Mouse (Mus musculus) limb, embryonic 12.5 days (tissue): ENCODE measurements around the gene Cchcr1. TPM values are rescaled to one million over a fixed set of nuclear protein-coding genes. Genes with fewer than 3 reads are reported as not detected.

Experiments used
- ATAC-seq: fragments of 200-750 bp; cut with Nextera tagmentation; 2 replicates; pipeline ENCODE4 v1.8.0; 2017; ENCODE audit warnings: low read depth, moderate TSS enrichment; ENCODE audit not compliant: insufficient number of reproducible peaks, insufficient read depth, low FRiP score, low TSS enrichment
- H3K27ac ChIP-seq: fragments of 300-500 bp; sonication (generic); 2 replicates; pipeline ENCODE4 v1.5.1; 2016; ENCODE audit warnings: mild to moderate bottlenecking, moderate library complexity
- H3K27me3 ChIP-seq: fragments of 300-500 bp; sonication (generic); 2 replicates; pipeline ENCODE4 v1.6.1; 2016; ENCODE audit warnings: mild to moderate bottlenecking, moderate library complexity
- H3K36me3 ChIP-seq: fragments of 300-500 bp; sonication (generic); 2 replicates; pipeline ENCODE4 v1.6.1; 2016; ENCODE audit warnings: mild to moderate bottlenecking, moderate library complexity
- H3K4me1 ChIP-seq: fragments of 300-500 bp; sonication (generic); replicated peaks from 2 replicates; pipeline ENCODE4 v1.6.1; 2016
- H3K4me2 ChIP-seq: fragments of 300-500 bp; sonication (generic); 2 replicates; pipeline ENCODE4 v1.6.1; 2016; ENCODE audit warnings: mild to moderate bottlenecking, moderate library complexity
- H3K4me3 ChIP-seq: fragments of 300-500 bp; sonication (generic); replicated peaks from 2 replicates; pipeline ENCODE4 v1.5.1; 2016; ENCODE audit warnings: mild to moderate bottlenecking
- H3K9ac ChIP-seq: fragments of 300-500 bp; sonication (generic); replicated peaks from 2 replicates; pipeline ENCODE4 v1.6.1; 2016; ENCODE audit warnings: mild to moderate bottlenecking, moderate library complexity
- H3K9me3 ChIP-seq: fragments of 300-500 bp; sonication (generic); 2 replicates; pipeline ENCODE4 v1.6.1; 2016; ENCODE audit warnings: mild to moderate bottlenecking, moderate library complexity
- WGBS: fragments of 180-500 bp; shearing (Covaris S2); methylation state at CpG from one replicate; pipeline ENCODE4 v1.1.7; 2016; 5-methylcytosine and 5-hydroxymethylcytosine counted together
- polyA plus RNA-seq: library from polyadenylated mRNA; unstranded; fragments of >200 nt; fragmentation: Nextera tagmentation; extraction: Ambion mirVana; gene quantifications from 2 replicates; pipeline ENCODE4 v1.2.1, GENCODE M21; 2016

Gene Cchcr1
- polyA plus RNA-seq, 1 experiment from 2014 or later, result 26.3 TPM

GRCm38 (mm10) chr17:35556186-35556765, 39.4 kb downstream of the Cchcr1 start:
- Histone ChIP-seq H3K9me3 (no peaks in the 10 kb centered on the region), H3K4me3 (no peak overlapping the region), H3K9ac (no peak overlapping the region), H3K27ac (no peak overlapping the region), H3K27me3 (no peaks in the 10 kb centered on the region; the same call in 1 of the 2 replicates), H3K4me1 (no peaks in the 10 kb centered on the region), H3K4me2 (no peak overlapping the region), H3K36me3 (no peaks in the 10 kb centered on the region)
- no peak for ATAC-seq
- 89% methylated on average over 13 of the region's 13 CpGs for WGBS

GRCm38 (mm10) chr17:35556812-35557211, 39.9 kb downstream of the Cchcr1 start:
- no peak for ATAC-seq
- no peak overlapping the region for H3K27ac ChIP-seq
- H3K4me3 ChIP-seq, result no peak overlapping the region
- no peak overlapping the region for H3K9ac ChIP-seq
- 31% methylated on average over 5 of the region's 5 CpGs for WGBS
- H3K9me3 ChIP-seq, result no peaks in the 10 kb centered on the region
- H3K27me3 ChIP-seq, result no peaks in the 10 kb centered on the region; the same call in 1 of the 2 replicates
- H3K4me2 ChIP-seq, result no peak overlapping the region
- no peaks in the 10 kb centered on the region for H3K4me1 ChIP-seq
- no peaks in the 10 kb centered on the region for H3K36me3 ChIP-seq

DNA sequence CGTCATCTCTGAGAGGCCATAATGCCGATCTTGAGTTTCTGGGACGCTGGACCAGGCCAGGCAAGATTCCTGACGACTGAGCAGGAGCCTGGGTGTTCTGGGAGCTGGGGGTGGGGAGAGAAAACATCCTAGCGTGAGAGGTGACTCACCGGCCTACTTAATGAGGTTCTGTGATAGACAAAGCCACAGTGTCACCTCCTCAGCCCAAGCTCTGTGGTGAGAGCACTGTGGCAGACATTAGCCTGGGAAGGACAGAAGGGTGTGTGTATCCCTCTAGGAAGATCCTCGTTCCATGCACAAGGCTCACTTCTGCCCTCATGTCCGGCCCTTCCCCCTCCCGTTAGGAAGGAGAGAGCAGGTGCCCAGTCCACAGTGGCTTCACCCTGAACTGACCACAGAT, 40.5 kb downstream of the Cchcr1 start:
- Histone ChIP-seq H3K9me3 (no peaks in the 10 kb centered on the region), H3K4me3 (no peak overlapping the region), H3K4me2 (no peak overlapping the region), H3K36me3 (no peaks in the 10 kb centered on the region), H3K4me1 (no peaks in the 10 kb centered on the region), H3K27me3 (no peaks in the 10 kb centered on the region; the same call in 1 of the 2 replicates), H3K9ac (no peak overlapping the region), H3K27ac (no peak overlapping the region)
- no peak for ATAC-seq
- WGBS, result 78% methylated on average over 9 of the region's 9 CpGs

GRCm38 (mm10) chr17:35558216-35558615, 41.3 kb downstream of the Cchcr1 start:
- Histone ChIP-seq H3K27me3 (no peaks in the 10 kb centered on the region; the same call in 1 of the 2 replicates), H3K36me3 (no peaks in the 10 kb centered on the region), H3K4me2 (no peak overlapping the region), H3K9me3 (no peaks in the 10 kb centered on the region), H3K4me3 (no peak overlapping the region), H3K9ac (no peak overlapping the region), H3K4me1 (no peaks in the 10 kb centered on the region), H3K27ac (no peak overlapping the region)
- WGBS, result 63% methylated on average over 8 of the region's 8 CpGs
- no peak for ATAC-seq

- H3K4me3 ChIP-seq, result no peak within 1 kb of the TSS
- no peak within 1 kb of the TSS for H3K9ac ChIP-seq
- peaks cover 42% of the 10 kb centered on the region for H3K27me3 ChIP-seq
Measured at GRCm38 (mm10) chr17:35567150-35567549, 50.2 kb downstream of the Cchcr1 start, which contains the start of gene 2300002M23Rik. TSS of gene 2300002M23Rik (plus strand) at chr17:35567450.

DNA sequence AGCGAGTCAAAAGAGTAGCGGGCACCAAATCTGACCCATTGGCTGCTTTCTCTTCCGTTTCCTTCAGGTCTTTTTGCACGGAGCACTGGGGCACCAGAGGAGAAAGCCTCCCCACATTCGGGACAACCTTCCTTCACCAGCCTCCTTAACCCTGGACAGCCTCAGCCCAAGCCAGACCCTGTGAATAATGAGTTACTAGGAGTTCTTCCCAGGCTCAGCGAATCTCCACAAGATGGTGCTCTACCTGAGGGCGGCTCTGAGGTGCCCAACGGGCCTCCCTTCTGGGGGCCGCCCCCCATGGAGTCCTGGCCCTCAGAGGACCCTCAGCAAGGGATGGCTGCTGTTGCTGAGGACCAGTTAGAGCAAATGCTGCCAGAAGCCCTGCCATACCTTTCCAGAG, 50.9 kb downstream of the Cchcr1 start:
- H3K4me2 ChIP-seq, result no peak overlapping the region
- H3K9me3 ChIP-seq, result peaks cover 3% of the 10 kb centered on the region; the same call in 1 of the 2 replicates
- H3K27me3 ChIP-seq, result peaks cover 42% of the 10 kb centered on the region
- no peak overlapping the region for H3K4me3 ChIP-seq
- peaks cover 11% of the 10 kb centered on the region for H3K4me1 ChIP-seq
- no peak for ATAC-seq
- WGBS, result 19% methylated on average over 9 of the region's 9 CpGs
- H3K36me3 ChIP-seq, result no peaks in the 10 kb centered on the region
- H3K9ac ChIP-seq, result no peak overlapping the region
- H3K27ac ChIP-seq, result no peak overlapping the region

More at GRCm38 (mm10) chr17:35567150-35567549, 50.2 kb downstream of the Cchcr1 start, which contains the start of gene 2300002M23Rik:
- WGBS, result 60% methylated on average over 3 of the region's 3 CpGs
- H3K27ac ChIP-seq, result no peak within 1 kb of the TSS
- peaks cover 3% of the 10 kb centered on the region; the same call in 1 of the 2 replicates for H3K9me3 ChIP-seq
- H3K4me1 ChIP-seq, result peaks cover 11% of the 10 kb centered on the region
- no peak for ATAC-seq
- no peak within 1 kb of the TSS for H3K4me2 ChIP-seq
- H3K36me3 ChIP-seq, result no peaks in the 10 kb centered on the region

DNA sequence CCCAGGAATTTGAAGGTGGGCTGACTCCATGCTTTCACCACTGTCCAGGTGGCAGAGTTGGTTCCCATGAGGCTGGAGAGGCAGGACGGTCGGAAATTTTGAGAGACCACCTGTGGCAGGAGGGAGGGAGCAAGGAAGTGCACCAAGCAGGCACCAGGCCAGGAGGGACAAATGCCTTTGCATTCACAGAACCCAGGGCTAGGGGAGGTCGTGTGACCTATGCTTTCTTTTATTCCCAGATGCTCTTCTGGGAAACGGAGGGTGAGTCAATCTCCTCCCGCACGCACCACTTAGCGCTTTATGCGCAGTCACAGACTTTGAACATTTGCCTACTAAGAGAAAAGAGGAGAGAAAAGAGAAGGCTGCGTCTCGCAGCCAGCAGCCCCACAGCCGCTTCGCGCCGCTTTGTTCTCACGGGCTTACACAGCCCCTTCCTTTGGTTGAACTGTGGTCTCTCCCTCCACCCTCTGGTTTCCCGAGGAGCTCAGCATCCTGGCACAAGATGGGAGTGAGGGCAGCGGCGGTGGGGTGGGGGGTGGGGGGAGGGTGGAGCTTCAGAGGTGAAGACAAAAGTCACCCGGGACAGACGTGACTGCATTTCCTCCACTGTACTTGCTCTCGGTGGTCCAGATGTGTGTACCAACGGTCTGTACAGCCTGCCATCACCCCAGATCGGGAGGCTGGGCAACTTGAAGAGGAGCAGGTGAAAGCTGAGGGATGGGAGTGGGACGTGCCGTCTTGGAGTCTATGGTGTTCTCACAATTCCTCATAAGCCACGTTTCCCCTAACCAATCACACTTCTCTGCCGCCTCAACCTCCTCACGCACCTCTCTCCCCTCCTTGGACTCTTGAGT, 52.4 kb downstream of the Cchcr1 start:
- Histone ChIP-seq H3K4me3 (peak overlapping the region; percentile 33), H3K9ac (peak overlapping the region; percentile 58), H3K9me3 (peaks cover 3% of the 10 kb centered on the region; the same call in 1 of the 2 replicates), H3K27me3 (peaks cover 44% of the 10 kb centered on the region), H3K27ac (no peak overlapping the region), H3K4me1 (peaks cover 11% of the 10 kb centered on the region), H3K4me2 (peak overlapping the region; percentile 62), H3K36me3 (no peaks in the 10 kb centered on the region)
- no peak for ATAC-seq
- 4% methylated on average over 28 of the region's 28 CpGs for WGBS

DNA sequence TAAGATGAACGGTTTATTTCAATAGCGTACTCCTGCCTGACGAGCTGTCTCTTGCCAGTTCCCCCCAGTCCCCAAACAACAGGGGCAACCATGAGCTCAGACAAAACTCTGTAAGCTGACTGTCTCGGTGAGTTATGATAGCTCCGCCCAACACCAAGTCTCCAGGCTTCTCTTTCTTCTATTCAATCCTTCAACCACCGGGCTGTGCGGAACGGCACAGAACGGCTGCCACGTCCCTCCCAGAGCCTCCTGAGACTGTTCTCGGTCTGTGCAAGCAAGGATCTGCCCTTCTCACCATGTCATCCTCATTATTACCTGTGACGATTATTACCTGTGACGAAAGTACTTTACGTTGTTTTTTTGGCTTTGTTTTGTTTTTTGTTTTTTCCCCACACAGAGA, 53.9 kb downstream of the Cchcr1 start:
- WGBS, result 81% methylated on average over 14 of the region's 14 CpGs
- no peak for ATAC-seq
- H3K9ac ChIP-seq, result no peak overlapping the region
- peaks cover 3% of the 10 kb centered on the region; the same call in 1 of the 2 replicates for H3K9me3 ChIP-seq
- no peaks in the 10 kb centered on the region for H3K36me3 ChIP-seq
- H3K27me3 ChIP-seq, result peaks cover 47% of the 10 kb centered on the region
- no peak overlapping the region for H3K4me2 ChIP-seq
- H3K27ac ChIP-seq, result no peak overlapping the region
- H3K4me1 ChIP-seq, result peaks cover 11% of the 10 kb centered on the region
- no peak overlapping the region for H3K4me3 ChIP-seq

- peaks cover 11% of the 10 kb centered on the region for H3K4me1 ChIP-seq
- no peak overlapping the region for H3K4me2 ChIP-seq
- H3K36me3 ChIP-seq, result no peaks in the 10 kb centered on the region
- no peak overlapping the region for H3K27ac ChIP-seq
- 0 out of 2 replicates have a peak, but pooled peaks have one; percentile 31 for ATAC-seq
- no peak overlapping the region for H3K4me3 ChIP-seq
- no peak overlapping the region for H3K9ac ChIP-seq
- WGBS, result 97% methylated on average over 7 of the region's 7 CpGs
- H3K9me3 ChIP-seq, result peaks cover 3% of the 10 kb centered on the region; the same call in 1 of the 2 replicates
- H3K27me3 ChIP-seq, result peaks cover 50% of the 10 kb centered on the region
Measured at GRCm38 (mm10) chr17:35571477-35571876, 54.6 kb downstream of the Cchcr1 start.

GRCm38 (mm10) chr17:35578211-35578610, 61.3 kb downstream of the Cchcr1 start:
- H3K9ac ChIP-seq, result no peak overlapping the region
- no peak overlapping the region for H3K4me2 ChIP-seq
- 13% methylated on average over 6 of the region's 6 CpGs for WGBS
- no peak overlapping the region for H3K4me3 ChIP-seq
- no peak for ATAC-seq
- no peak overlapping the region for H3K27ac ChIP-seq
- no peaks in the 10 kb centered on the region for H3K36me3 ChIP-seq
- H3K27me3 ChIP-seq, result peaks cover 20% of the 10 kb centered on the region
- no peaks in the 10 kb centered on the region for H3K4me1 ChIP-seq
- H3K9me3 ChIP-seq, result no peaks in the 10 kb centered on the region
